Mouse (Mus musculus) spleen, adult 2 months (tissue): ENCODE results near the gene Slc38a2. TPM values are rescaled to one million over a fixed set of nuclear protein-coding genes. Genes with fewer than 3 reads are reported as not detected.

Source experiments
- DNase-seq, 2 experiments: peaks; one replicate each; pipeline versions ENCODE4 v3.0.0 to v3.0.0-alpha.2; 2012 to 2021; ENCODE audit warnings: low spot score in 2 of 2, low read depth in 1 of 2
- H3K27ac ChIP-seq: fragments of 200-500 bp; 2 replicates; pipeline ENCODE4 v1.5.1; 2012; ENCODE audit warnings: low read length, inconsistent platforms; ENCODE audit not compliant: insufficient read depth
- H3K27me3 ChIP-seq: fragments of 200-500 bp; 2 replicates; pipeline ENCODE4 v1.6.1; 2012; ENCODE audit warnings: mild to moderate bottlenecking, moderate library complexity, low read length, inconsistent platforms; ENCODE audit not compliant: control insufficient read depth, insufficient read depth
- H3K36me3 ChIP-seq: fragments of 200-500 bp; 2 replicates; pipeline ENCODE4 v1.6.1; 2012; ENCODE audit warnings: mild to moderate bottlenecking, low read length, inconsistent platforms; ENCODE audit not compliant: control insufficient read depth, insufficient read depth
- H3K4me1 ChIP-seq: fragments of 200-500 bp; 2 replicates; pipeline ENCODE4 v1.6.1; 2011; ENCODE audit warnings: inconsistent platforms; ENCODE audit not compliant: control insufficient read depth, insufficient read depth, insufficient read length
- H3K4me3 ChIP-seq: fragments of 200-500 bp; 2 replicates; pipeline ENCODE4 v1.5.1; 2011; ENCODE audit warnings: mild to moderate bottlenecking, inconsistent platforms; ENCODE audit not compliant: insufficient read depth, insufficient read length; ENCODE audit errors: extremely low read depth
- CTCF ChIP-seq: fragments of 200-500 bp; IDR thresholded peaks from 2 replicates; pipeline ENCODE4 v1.5.1; 2011; ENCODE audit warnings: mild to moderate bottlenecking, inconsistent platforms; ENCODE audit not compliant: insufficient read depth, insufficient read length, insufficient replicate concordance; ENCODE audit errors: extremely low read depth
- POLR2A ChIP-seq: fragments of 200-500 bp; IDR thresholded peaks from 2 replicates; pipeline ENCODE4 v1.6.1; 2011; ENCODE audit warnings: low read depth, low read length, inconsistent platforms
- WGBS: fragments of 180-500 bp; shearing (Covaris S2); methylation state at CpG from one replicate; pipeline ENCODE4 v1.1.7; 2018; 5-methylcytosine and 5-hydroxymethylcytosine counted together
- polyA plus RNA-seq: library from polyadenylated mRNA; depleted of rRNA; stranded (reverse); fragments of >200 nt; gene quantifications from 2 replicates; pipeline ENCODE4 v1.2.3, GENCODE M21; 2012

Gene Slc38a2
- polyA plus RNA-seq, 1 experiment, result 28.5 TPM

- 84% methylated on average over 15 of the region's 15 CpGs for WGBS
- Histone ChIP-seq H3K27me3 (no peaks in the 10 kb centered on the region), H3K36me3 (no peaks in the 10 kb centered on the region), H3K4me1 (no peaks in the 10 kb centered on the region; the same call in 1 of the 2 replicates), H3K4me3 (no peak overlapping the region), H3K27ac (no peak overlapping the region)
- DNase-seq, result no peak
- TF ChIP-seq POLR2A, result no peak
- no peak for TF ChIP-seq CTCF
Observed at GRCm38 (mm10) chr15:96735562-96736160, 36.1 kb upstream of the Slc38a2 start.

GRCm38 (mm10) chr15:96734423-96734822 lies 34.9 kb upstream of the Slc38a2 start:
- H3K36me3 ChIP-seq, result no peaks in the 10 kb centered on the region
- peaks cover 2% of the 10 kb centered on the region for H3K4me1 ChIP-seq
- DNase-seq, result no peak
- H3K27me3 ChIP-seq, result no peaks in the 10 kb centered on the region
- H3K27ac ChIP-seq, result no peak overlapping the region
- no peak overlapping the region for H3K4me3 ChIP-seq
- 48% methylated on average over 7 of the region's 7 CpGs for WGBS
- TF ChIP-seq CTCF, result no peak
- no peak for TF ChIP-seq POLR2A

- WGBS, result 77% methylated on average over 9 of the region's 9 CpGs
- no peaks in the 10 kb centered on the region for H3K36me3 ChIP-seq
- H3K4me1 ChIP-seq, result peaks cover 8% of the 10 kb centered on the region
Observed at GRCm38 (mm10) chr15:96730416-96730815, 30.9 kb upstream of the Slc38a2 start.

GRCm38 (mm10) chr15:96729785-96730184 lies 30.3 kb upstream of the Slc38a2 start:
- Histone ChIP-seq H3K36me3 (no peaks in the 10 kb centered on the region), H3K4me3 (no peak overlapping the region), H3K27me3 (no peaks in the 10 kb centered on the region), H3K4me1 (peaks cover 8% of the 10 kb centered on the region), H3K27ac (no peak overlapping the region)
- WGBS, result 86% methylated on average over 9 of the region's 9 CpGs
- TF ChIP-seq POLR2A (no peak), CTCF (no peak)
- no peak for DNase-seq

More at GRCm38 (mm10) chr15:96730416-96730815, 30.9 kb upstream of the Slc38a2 start:
- no peak overlapping the region for H3K27ac ChIP-seq
- no peaks in the 10 kb centered on the region for H3K27me3 ChIP-seq
- H3K4me3 ChIP-seq, result no peak overlapping the region
- TF ChIP-seq CTCF, result no peak
- TF ChIP-seq POLR2A, result no peak
- no peak for DNase-seq

GRCm38 (mm10) chr15:96728993-96729392 lies 29.5 kb upstream of the Slc38a2 start:
- Histone ChIP-seq H3K36me3 (no peaks in the 10 kb centered on the region), H3K4me3 (no peak overlapping the region), H3K4me1 (peaks cover 8% of the 10 kb centered on the region), H3K27ac (no peak overlapping the region), H3K27me3 (no peaks in the 10 kb centered on the region)
- no peak for DNase-seq
- 19% methylated on average over 10 of the region's 10 CpGs for WGBS
- no peak for TF ChIP-seq CTCF

GRCm38 (mm10) chr15:96728346-96728745 lies 28.8 kb upstream of the Slc38a2 start:
- DNase-seq, result no peak
- WGBS, result 38% methylated on average over 4 of the region's 4 CpGs
- no peak overlapping the region for H3K4me3 ChIP-seq
- no peaks in the 10 kb centered on the region for H3K36me3 ChIP-seq
- H3K4me1 ChIP-seq, result peaks cover 8% of the 10 kb centered on the region
- no peaks in the 10 kb centered on the region for H3K27me3 ChIP-seq
- no peak overlapping the region for H3K27ac ChIP-seq
- TF ChIP-seq CTCF, result no peak
- no peak for TF ChIP-seq POLR2A

GRCm38 (mm10) chr15:96724506-96724905 lies 25.0 kb upstream of the Slc38a2 start:
- H3K27me3 ChIP-seq, result no peaks in the 10 kb centered on the region
- no peak overlapping the region for H3K27ac ChIP-seq
- no peak for DNase-seq
- TF ChIP-seq POLR2A (no peak), CTCF (no peak)
- no peaks in the 10 kb centered on the region for H3K36me3 ChIP-seq
- H3K4me3 ChIP-seq, result no peak overlapping the region
- peaks cover 17% of the 10 kb centered on the region for H3K4me1 ChIP-seq

- WGBS, result 82% methylated on average over 7 of the region's 7 CpGs
Observed at GRCm38 (mm10) chr15:96722228-96722627, 22.7 kb upstream of the Slc38a2 start.

More at GRCm38 (mm10) chr15:96722228-96722627, 22.7 kb upstream of the Slc38a2 start:
- Histone ChIP-seq H3K4me1 (peaks cover 10% of the 10 kb centered on the region; the same call in 1 of the 2 replicates), H3K27ac (no peak overlapping the region), H3K4me3 (no peak overlapping the region), H3K27me3 (no peaks in the 10 kb centered on the region), H3K36me3 (no peaks in the 10 kb centered on the region)
- DNase-seq, result no peak
- TF ChIP-seq CTCF, result no peak
- TF ChIP-seq POLR2A, result no peak
